Mouse (Mus musculus) limb, embryonic 10.5 days (tissue): ENCODE measurements around the gene Gm8271. TPM values are rescaled to one million over a fixed set of nuclear protein-coding genes. Genes with fewer than 3 reads are reported as not detected.
"Not testable (repeated sequence)": the region's sequence is repeated elsewhere in the genome, so short reads cannot be mapped to it uniquely, and the experiment has no call there.

Source experiments
- DNase-seq: peaks from one replicate; pipeline ENCODE4 v3.0.0-alpha.2; 2017; ENCODE audit warnings: low spot score
- H3K27ac ChIP-seq: fragments of 300-500 bp; sonication (generic); 2 replicates; pipeline ENCODE4 v1.5.1; 2016; ENCODE audit warnings: mild to moderate bottlenecking
- H3K27me3 ChIP-seq: fragments of 300-500 bp; sonication (generic); 2 replicates; pipeline ENCODE4 v1.6.1; 2016; ENCODE audit warnings: low read depth, mild to moderate bottlenecking; ENCODE audit not compliant: poor library complexity, severe bottlenecking
- H3K36me3 ChIP-seq: fragments of 300-500 bp; sonication (generic); 2 replicates; pipeline ENCODE4 v1.6.1; 2016; ENCODE audit warnings: mild to moderate bottlenecking, moderate library complexity
- H3K4me1 ChIP-seq: fragments of 300-500 bp; sonication (generic); 2 replicates; pipeline ENCODE4 v1.6.1; 2016
- H3K4me3 ChIP-seq: fragments of 300-500 bp; sonication (generic); 2 replicates; pipeline ENCODE4 v1.5.1; 2016; ENCODE audit warnings: mild to moderate bottlenecking, moderate library complexity
- H3K9me3 ChIP-seq: fragments of 300-500 bp; sonication (generic); replicated peaks from 2 replicates; pipeline ENCODE4 v1.6.1; 2016; ENCODE audit warnings: mild to moderate bottlenecking
- WGBS: fragments of 180-500 bp; shearing (Covaris S2); methylation state at CpG from one replicate; pipeline ENCODE4 v1.1.7; 2016; 5-methylcytosine and 5-hydroxymethylcytosine counted together
- polyA plus RNA-seq: library from polyadenylated mRNA; unstranded; fragments of >200 nt; fragmentation: Nextera tagmentation; extraction: Ambion mirVana; gene quantifications from 2 replicates; pipeline ENCODE4 v1.2.1, GENCODE M21; 2016

The Gm8271 gene
- not detected in 2 replicates for polyA plus RNA-seq

GRCm38 (mm10) chr14:5185493-5185892 lies at the start of gene Gm8271:
Gene Gm8271 (plus strand): TSS chr14:5185793.
- not testable (repeated sequence) for H3K4me3 ChIP-seq, H3K27me3 ChIP-seq, H3K4me1 ChIP-seq, H3K36me3 ChIP-seq, H3K27ac ChIP-seq, H3K9me3 ChIP-seq, DNase-seq
- WGBS = no CpG with 5 or more reads among the region's 3 CpGs

- H3K27ac ChIP-seq, DNase-seq, H3K4me3 ChIP-seq, H3K4me1 ChIP-seq, H3K9me3 ChIP-seq, H3K36me3 ChIP-seq, H3K27me3 ChIP-seq: not testable (repeated sequence)
- WGBS = no CpG with 5 or more reads among the region's 1 CpGs
Observed at GRCm38 (mm10) chr14:5164235-5164634, 21.4 kb upstream of the Gm8271 start, which contains the start of gene Gm3317. Gene Gm3317 (plus strand): TSS chr14:5164535.

Other genes starting within 250 kb of the Gm8271 start
- not detected in 2 replicates for gene Gm8297, start 201.9 kb upstream of the Gm8271 start, polyA plus RNA-seq
- not detected in 2 replicates for gene Gm3298, start 169.9 kb upstream of the Gm8271 start, polyA plus RNA-seq
- not detected in 2 replicates for gene 4930555G01Rik, start 135.2 kb upstream of the Gm8271 start, polyA plus RNA-seq
- gene Gm8281, start 114.8 kb upstream of the Gm8271 start, polyA plus RNA-seq = 1.1 and 1.6 TPM in 2 replicates
- not detected in 2 replicates for gene Gm8279, start 54.3 kb upstream of the Gm8271 start, polyA plus RNA-seq
- not detected in 2 replicates for gene Gm3317, start 21.3 kb upstream of the Gm8271 start, polyA plus RNA-seq
- gene Gm3526, start 74.8 kb downstream of the Gm8271 start, polyA plus RNA-seq = not detected in 2 replicates
- gene Gm3542, start 149.1 kb downstream of the Gm8271 start, polyA plus RNA-seq = not detected in 2 replicates
- gene Gm3500, start 203.3 kb downstream of the Gm8271 start, polyA plus RNA-seq = not detected in 2 replicates